Mouse (Mus musculus) lung, postnatal 0 days (tissue): Measurements from ENCODE around the gene Nmnat3.

ENCODE experiments used
- CTCF ChIP-seq: IDR thresholded peaks from 2 replicates; pipeline ENCODE4 v1.5.1; 2016; ENCODE audit warnings: antibody characterized with exemption, mild to moderate bottlenecking
- EP300 ChIP-seq: IDR thresholded peaks from 2 replicates; pipeline ENCODE4 v1.6.1; 2016; ENCODE audit warnings: antibody characterized with exemption, mild to moderate bottlenecking, control low read depth

- no peak for TF ChIP-seq CTCF
- TF ChIP-seq EP300 = no peak
These were observed 14.5 kb upstream of the Nmnat3 start for GRCm38 (mm10) chr9:98272734-98273133.
